Mouse (Mus musculus) hindbrain, embryonic 16.5 days (tissue): Measurements from ENCODE around the gene Mfsd14a. TPM values are rescaled to one million over a fixed set of nuclear protein-coding genes. Genes with fewer than 3 reads are reported as not detected.

Source experiments
- ATAC-seq: fragments of 200-750 bp; cut with Nextera tagmentation; 2 replicates; pipeline ENCODE4 v1.8.0; 2017; ENCODE audit warnings: moderate TSS enrichment, moderate library complexity
- H3K27ac ChIP-seq: fragments of 300-500 bp; sonication (generic); 2 replicates; pipeline ENCODE4 v1.5.1; 2014; ENCODE audit warnings: low read depth, mild to moderate bottlenecking, control low read depth, low read length, moderate library complexity
- H3K27me3 ChIP-seq: fragments of 300-500 bp; sonication (generic); replicated peaks from 2 replicates; pipeline ENCODE4 v1.6.1; 2014; ENCODE audit warnings: low read length; ENCODE audit not compliant: control insufficient read depth, insufficient read depth
- H3K36me3 ChIP-seq: fragments of 300-500 bp; sonication (generic); 2 replicates; pipeline ENCODE4 v1.6.1; 2014; ENCODE audit warnings: mild to moderate bottlenecking, low read length, moderate library complexity, mixed read lengths; ENCODE audit not compliant: control insufficient read depth, insufficient read depth
- H3K4me1 ChIP-seq: fragments of 300-500 bp; sonication (generic); 2 replicates; pipeline ENCODE4 v1.6.1; 2014; ENCODE audit warnings: low read depth, low read length; ENCODE audit not compliant: control insufficient read depth, insufficient read depth
- H3K4me2 ChIP-seq: fragments of 300-500 bp; sonication (generic); 2 replicates; pipeline ENCODE4 v1.6.1; 2014; ENCODE audit warnings: mild to moderate bottlenecking, low read length, control low read depth, moderate library complexity
- H3K4me3 ChIP-seq: fragments of 300-500 bp; sonication (generic); 2 replicates; pipeline ENCODE4 v1.5.1; 2014; ENCODE audit warnings: mild to moderate bottlenecking, low read length, control low read depth, moderate library complexity
- H3K9ac ChIP-seq: fragments of 300-500 bp; sonication (generic); 2 replicates; pipeline ENCODE4 v1.6.1; 2014; ENCODE audit warnings: low read depth, mild to moderate bottlenecking, control low read depth, low read length, moderate library complexity
- H3K9me3 ChIP-seq: fragments of 300-500 bp; sonication (generic); 2 replicates; pipeline ENCODE4 v1.6.1; 2014; ENCODE audit warnings: mild to moderate bottlenecking, low read length, moderate library complexity; ENCODE audit not compliant: control insufficient read depth
- WGBS: fragments of 180-500 bp; shearing (Covaris S2); extraction: QIAGEN DNeasy Blood & Tissue Kit; methylation state at CpG from one replicate; pipeline ENCODE4 v1.1.7; 2014; 5-methylcytosine and 5-hydroxymethylcytosine counted together
- polyA plus RNA-seq: library from polyadenylated mRNA; unstranded; fragments of >200 nt; fragmentation: Nextera tagmentation; extraction: Ambion mirVana; gene quantifications from 2 replicates; pipeline ENCODE4 v1.2.1, GENCODE M21; 2015

Mfsd14a gene
- polyA plus RNA-seq, 1 experiment from 2014 or later, result 68.2 TPM

GRCm38 (mm10) chr3:116620636-116621370, 41.7 kb downstream of the Mfsd14a start:
- peaks cover 4% of the 10 kb centered on the region; the same call in 1 of the 2 replicates for H3K36me3 ChIP-seq
- no peaks in the 10 kb centered on the region for H3K9me3 ChIP-seq
- no peak overlapping the region for H3K4me3 ChIP-seq
- no peak overlapping the region for H3K4me2 ChIP-seq
- no peak overlapping the region for H3K27ac ChIP-seq
- H3K27me3 ChIP-seq, result no peaks in the 10 kb centered on the region
- ATAC-seq, result no peak
- no peaks in the 10 kb centered on the region for H3K4me1 ChIP-seq
- 93% methylated on average over 7 of the region's 7 CpGs for WGBS
- no peak overlapping the region for H3K9ac ChIP-seq

DNA sequence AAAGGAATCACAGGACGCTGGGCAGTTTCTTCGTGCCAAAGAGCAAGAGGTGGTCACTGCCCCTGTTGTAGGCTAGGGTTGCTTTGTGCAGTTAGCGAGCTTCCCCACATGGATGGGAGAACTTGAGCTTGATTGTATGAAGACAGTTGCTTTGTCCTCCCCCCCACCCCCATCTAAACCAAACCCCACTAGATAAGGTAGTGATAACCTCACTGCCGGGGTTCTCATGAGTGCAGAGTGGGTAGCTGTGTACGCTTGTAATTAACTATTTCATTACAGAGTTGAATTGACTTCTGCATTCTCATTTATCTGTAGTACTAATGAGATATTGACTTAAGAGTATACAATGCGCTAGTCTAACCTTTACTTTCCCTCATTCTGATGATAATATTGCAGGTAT, 43.6 kb downstream of the Mfsd14a start:
- Histone ChIP-seq H3K27ac (no peak overlapping the region), H3K9ac (no peak overlapping the region), H3K4me1 (no peaks in the 10 kb centered on the region), H3K36me3 (peaks cover 12% of the 10 kb centered on the region), H3K4me3 (no peak overlapping the region), H3K27me3 (no peaks in the 10 kb centered on the region), H3K9me3 (no peaks in the 10 kb centered on the region), H3K4me2 (no peak overlapping the region)
- 83% methylated on average over 6 of the region's 6 CpGs for WGBS
- no peak for ATAC-seq

DNA sequence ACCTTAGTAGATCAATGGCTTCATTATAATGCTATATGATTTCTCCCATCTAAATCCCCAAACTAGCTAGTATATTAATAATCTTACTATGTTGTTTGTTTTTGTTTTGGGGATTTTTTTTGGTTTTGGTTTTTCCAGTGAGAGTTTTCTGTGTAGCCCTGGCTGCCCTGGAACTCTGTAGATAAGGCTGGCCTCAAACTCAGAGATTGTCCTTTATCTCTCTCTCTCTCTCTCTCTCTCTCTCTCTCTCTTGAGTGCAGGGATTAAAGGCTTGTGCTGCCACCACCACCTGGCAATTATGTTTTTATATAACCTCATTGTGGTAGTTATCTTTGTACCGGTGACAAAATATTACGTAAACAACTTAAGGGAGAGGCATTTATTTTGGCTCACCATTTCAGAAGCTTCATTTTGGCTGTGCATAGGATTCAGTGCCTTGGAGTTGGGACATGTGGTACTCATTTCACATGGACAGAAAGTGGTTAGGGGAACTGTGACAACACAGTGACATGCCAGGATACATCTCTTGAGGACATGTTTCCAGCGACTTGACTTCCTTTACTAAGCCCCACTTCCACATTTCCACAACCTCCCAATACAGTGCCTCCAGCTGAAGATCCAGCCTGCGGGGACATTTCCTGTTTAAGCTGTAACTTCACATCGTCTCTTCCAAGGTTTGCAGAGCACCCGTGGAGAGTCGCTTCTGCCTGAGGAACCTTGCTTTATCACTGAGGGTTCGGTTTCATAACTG, 47.0 kb downstream of the Mfsd14a start:
- WGBS, result 90% methylated on average over 8 of the region's 8 CpGs
- ATAC-seq, result no peak
- peaks cover 9% of the 10 kb centered on the region; the same call in 1 of the 2 replicates for H3K36me3 ChIP-seq

GRCm38 (mm10) chr3:116614295-116614892, 48.1 kb downstream of the Mfsd14a start, which contains the start of gene Trmt13:
Gene Trmt13 (minus strand): TSS chr3:116614587.
- H3K9me3 ChIP-seq, result no peaks in the 10 kb centered on the region
- peak; percentile 30; the same call in 1 of the 2 replicates for ATAC-seq
- H3K4me2 ChIP-seq, result no peak within 1 kb of the TSS
- H3K27ac ChIP-seq, result peak within 1 kb of the TSS; percentile 12; the same call in 1 of the 2 replicates
- WGBS, result 75% methylated on average over 10 of the region's 10 CpGs
- H3K4me1 ChIP-seq, result no peaks in the 10 kb centered on the region
- peaks cover 9% of the 10 kb centered on the region; the same call in 1 of the 2 replicates for H3K36me3 ChIP-seq
- H3K4me3 ChIP-seq, result no peak within 1 kb of the TSS
- no peak within 1 kb of the TSS for H3K9ac ChIP-seq
- H3K27me3 ChIP-seq, result no peaks in the 10 kb centered on the region

More for the DNA sequence above, 47.0 kb downstream of the Mfsd14a start:
- Histone ChIP-seq H3K27ac (no peak overlapping the region), H3K9ac (no peak overlapping the region), H3K4me2 (no peak overlapping the region), H3K4me1 (no peaks in the 10 kb centered on the region), H3K27me3 (no peaks in the 10 kb centered on the region), H3K4me3 (no peak overlapping the region), H3K9me3 (no peaks in the 10 kb centered on the region)

GRCm38 (mm10) chr3:116604570-116604969, 57.9 kb downstream of the Mfsd14a start:
- Histone ChIP-seq H3K27ac (no peak overlapping the region), H3K36me3 (no peaks in the 10 kb centered on the region), H3K4me2 (no peak overlapping the region), H3K27me3 (no peaks in the 10 kb centered on the region), H3K4me3 (no peak overlapping the region), H3K4me1 (no peaks in the 10 kb centered on the region), H3K9me3 (no peaks in the 10 kb centered on the region), H3K9ac (no peak overlapping the region)
- ATAC-seq, result peak; percentile 58; the same call in 1 of the 2 replicates
- WGBS, result 71% methylated on average over 9 of the region's 9 CpGs

DNA sequence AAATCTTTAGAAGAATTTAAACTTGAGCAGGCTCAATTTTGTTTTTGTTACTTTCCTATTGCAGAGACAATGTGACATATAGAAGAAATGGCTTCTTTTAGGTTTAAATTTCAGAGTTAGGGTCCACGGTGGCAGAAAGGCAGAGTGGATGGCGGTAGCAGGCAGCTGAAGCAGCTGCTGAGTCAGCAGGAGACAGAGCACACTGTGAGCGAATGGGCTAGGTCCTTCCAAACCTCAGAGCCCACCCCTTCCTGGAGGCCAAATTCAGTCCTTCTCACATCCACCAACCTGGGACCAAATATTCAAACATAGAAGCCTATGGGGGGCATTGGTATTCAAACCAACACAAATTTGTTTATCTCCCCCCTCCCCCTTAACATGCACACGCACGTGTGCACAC, 60.7 kb downstream of the Mfsd14a start:
- no peak for ATAC-seq
- Histone ChIP-seq H3K4me2 (no peak overlapping the region), H3K9me3 (no peaks in the 10 kb centered on the region), H3K36me3 (no peaks in the 10 kb centered on the region), H3K4me1 (no peaks in the 10 kb centered on the region), H3K9ac (no peak overlapping the region), H3K27ac (no peak overlapping the region), H3K4me3 (no peak overlapping the region), H3K27me3 (no peaks in the 10 kb centered on the region)
- WGBS, result 88% methylated on average over 5 of the region's 5 CpGs

GRCm38 (mm10) chr3:116601005-116601404, 61.5 kb downstream of the Mfsd14a start:
- Histone ChIP-seq H3K4me1 (peaks cover under 1% of the 10 kb centered on the region), H3K4me2 (no peak overlapping the region), H3K9me3 (no peaks in the 10 kb centered on the region), H3K27me3 (no peaks in the 10 kb centered on the region), H3K9ac (no peak overlapping the region), H3K27ac (no peak overlapping the region), H3K36me3 (no peaks in the 10 kb centered on the region), H3K4me3 (no peak overlapping the region)
- WGBS, result 93% methylated on average over 5 of the region's 5 CpGs
- no peak for ATAC-seq

DNA sequence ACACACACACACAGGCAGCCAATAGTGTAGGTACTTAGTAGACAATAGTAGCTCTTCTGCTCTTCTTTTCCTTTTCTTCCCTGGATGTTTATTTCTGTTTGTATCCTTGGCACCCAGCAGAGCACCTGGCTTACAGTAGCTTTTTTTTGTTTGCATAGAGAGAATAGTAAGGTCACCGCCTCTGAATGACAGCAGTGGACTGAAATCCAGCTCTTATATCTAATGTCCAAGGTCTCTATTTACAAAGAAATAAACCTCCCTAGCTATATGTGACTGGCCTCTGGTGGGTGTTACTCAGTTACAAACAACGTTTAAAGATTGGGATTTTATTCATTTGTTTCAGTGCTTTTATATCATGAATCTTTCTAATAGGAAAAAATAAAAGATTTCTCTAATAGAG, 62.8 kb downstream of the Mfsd14a start:
- Histone ChIP-seq H3K36me3 (no peaks in the 10 kb centered on the region), H3K27ac (no peak overlapping the region), H3K4me1 (peaks cover 3% of the 10 kb centered on the region), H3K4me3 (no peak overlapping the region), H3K4me2 (no peak overlapping the region), H3K9ac (no peak overlapping the region), H3K27me3 (no peaks in the 10 kb centered on the region), H3K9me3 (no peaks in the 10 kb centered on the region)
- 96% methylated on average over 2 of the region's 2 CpGs for WGBS
- no peak for ATAC-seq

- H3K9me3 ChIP-seq, result no peaks in the 10 kb centered on the region
- peaks cover 5% of the 10 kb centered on the region for H3K36me3 ChIP-seq
- no peak overlapping the region for H3K27ac ChIP-seq
- no peaks in the 10 kb centered on the region for H3K27me3 ChIP-seq
- ATAC-seq, result no peak
- H3K4me1 ChIP-seq, result peaks cover 3% of the 10 kb centered on the region
- H3K9ac ChIP-seq, result peak overlapping the region; percentile 62
- H3K4me3 ChIP-seq, result peak overlapping the region; percentile 60
- H3K4me2 ChIP-seq, result peak overlapping the region; percentile 78
- WGBS, result 7% methylated on average over 10 of the region's 10 CpGs
Observed at GRCm38 (mm10) chr3:116595603-116595991, 66.9 kb downstream of the Mfsd14a start.
